Mouse (Mus musculus): Measurements from ENCODE around the gene Cab39.

DNA sequence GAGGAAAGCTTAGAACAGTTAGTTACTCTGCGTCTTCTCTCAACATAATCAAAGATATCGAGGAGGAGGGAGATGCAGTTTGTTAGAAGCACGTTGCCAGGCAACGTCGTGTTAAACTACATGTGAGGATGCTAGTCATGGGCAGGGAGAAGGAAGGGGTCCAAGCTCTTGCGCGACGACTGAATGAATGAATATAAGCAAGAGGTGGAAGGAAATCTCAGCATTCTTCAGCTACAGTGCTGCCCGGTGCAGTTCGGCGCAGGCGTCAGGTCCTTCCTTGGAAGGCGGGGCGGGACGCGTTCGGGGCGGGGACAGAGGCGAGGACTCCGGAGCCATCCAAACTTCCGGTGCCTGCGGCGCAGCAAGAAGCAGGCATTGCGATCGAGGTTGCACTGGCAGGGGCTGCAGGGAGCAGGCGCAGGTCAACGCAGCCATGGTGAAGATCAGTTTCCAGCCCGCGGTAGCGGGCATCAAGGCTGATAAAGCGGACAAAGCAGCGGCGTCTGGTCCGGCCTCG lies 101.0 kb downstream of the Cab39 start, which contains the start of gene Itm2c:
- TF ChIP-seq TAL1 (IDR thresholded peaks at IDR 0.05; ENCODE audit: low read length) (no peak), GATA1 (IDR thresholded peaks at IDR 0.05; ENCODE audit: low read length) (no peak)
